Mouse (Mus musculus) R1 (cell line): Measurements from ENCODE around the gene Dusp27.

Experiments
- DNase-seq: peaks from one replicate; pipeline ENCODE4 v3.0.0-alpha.2; 2018; ENCODE audit warnings: low read depth, low spot score

The Dusp27 gene

DNA sequence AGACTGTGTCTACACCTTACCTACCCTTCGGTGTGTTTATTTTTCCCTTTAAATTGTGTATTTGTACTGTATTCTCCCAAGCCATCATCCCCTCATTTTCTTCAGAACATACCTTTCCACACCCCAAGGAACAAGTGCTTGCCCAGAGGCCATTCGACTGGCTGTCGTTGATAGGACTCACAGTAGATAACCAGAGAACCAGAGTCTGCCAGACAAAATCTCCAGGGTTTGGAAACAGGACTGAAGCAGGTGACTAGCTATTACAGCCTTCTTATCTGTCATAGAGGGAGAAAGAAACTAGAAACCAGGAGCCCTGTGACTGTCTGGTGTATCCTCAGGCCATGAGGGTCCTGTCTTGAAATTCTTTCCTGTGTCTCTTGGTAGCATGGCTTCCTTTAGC, 22.9 kb downstream of the Dusp27 start:
- no peak for DNase-seq

DNA sequence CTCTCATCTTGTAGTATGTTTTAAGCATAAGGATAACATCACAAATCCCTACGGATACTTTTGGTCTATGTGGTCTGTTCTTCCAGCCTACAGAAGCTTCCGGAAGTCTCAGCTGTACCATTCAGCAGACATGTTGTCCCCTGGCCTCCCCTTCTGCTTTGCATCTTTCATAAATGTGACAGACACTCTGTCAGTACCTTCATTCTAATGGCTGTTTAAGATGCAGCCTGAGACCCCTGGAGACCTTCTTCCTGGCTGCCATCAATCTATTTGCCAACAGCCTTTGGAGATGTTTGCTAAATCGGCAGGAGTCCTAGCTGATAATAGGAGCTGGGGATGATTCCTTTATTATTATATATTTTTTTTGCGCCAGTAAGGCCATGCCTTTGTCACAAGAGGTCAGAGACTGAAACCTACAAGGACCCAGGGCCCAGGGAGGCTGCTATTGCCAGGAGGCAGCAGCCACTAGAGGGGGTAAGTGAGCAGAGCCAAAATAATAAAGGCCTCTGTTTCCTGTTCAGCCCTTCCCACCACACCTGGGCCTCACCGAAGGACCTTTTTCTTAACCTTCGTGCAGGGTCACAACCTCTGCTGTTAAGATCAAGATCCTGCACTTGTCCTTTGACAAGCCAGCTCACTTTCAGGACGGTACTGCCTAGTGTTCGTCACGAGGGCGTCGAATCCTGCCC, 24.7 kb downstream of the Dusp27 start:
- DNase-seq: peak; percentile 84

DNA sequence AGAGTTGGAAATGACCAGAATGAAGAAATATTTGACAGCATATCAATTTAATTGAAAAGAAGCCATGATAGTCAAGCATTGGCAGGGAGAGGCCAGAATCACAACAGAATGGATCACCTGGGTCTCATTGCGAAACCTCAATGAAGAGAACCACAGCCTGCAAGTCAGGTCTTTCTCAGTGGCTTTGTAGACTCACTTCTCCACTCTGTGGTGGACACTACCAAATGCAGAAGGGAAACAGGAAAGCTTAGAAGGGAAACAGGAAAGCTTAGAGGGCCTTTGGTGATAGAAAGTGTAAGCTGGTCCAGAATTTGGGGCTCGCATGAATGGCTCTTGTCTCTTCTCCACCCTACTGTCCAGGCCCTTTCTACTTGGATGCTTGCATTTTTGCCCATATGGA, 29.6 kb downstream of the Dusp27 start:
- DNase-seq: no peak

DNA sequence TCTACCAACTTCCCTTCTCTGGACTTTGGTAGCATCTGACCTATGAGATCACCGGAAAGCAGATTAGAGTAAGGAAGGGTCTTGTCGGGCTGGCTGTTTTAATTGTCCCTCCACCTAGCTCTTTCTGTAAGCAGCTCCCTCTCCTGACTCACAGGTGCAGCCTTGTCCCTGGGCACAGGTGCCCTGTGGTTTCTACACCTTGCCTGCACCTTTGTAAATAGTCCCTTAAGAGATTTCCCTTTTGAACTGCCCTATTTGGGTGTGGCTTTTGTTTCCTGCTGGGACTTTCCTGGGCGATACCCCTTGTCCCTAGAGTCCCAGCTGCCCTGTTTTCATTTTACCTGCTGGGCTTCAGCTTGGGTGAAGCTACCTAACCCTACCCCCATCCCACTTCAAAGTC, 33.3 kb downstream of the Dusp27 start:
- no peak for DNase-seq

DNA sequence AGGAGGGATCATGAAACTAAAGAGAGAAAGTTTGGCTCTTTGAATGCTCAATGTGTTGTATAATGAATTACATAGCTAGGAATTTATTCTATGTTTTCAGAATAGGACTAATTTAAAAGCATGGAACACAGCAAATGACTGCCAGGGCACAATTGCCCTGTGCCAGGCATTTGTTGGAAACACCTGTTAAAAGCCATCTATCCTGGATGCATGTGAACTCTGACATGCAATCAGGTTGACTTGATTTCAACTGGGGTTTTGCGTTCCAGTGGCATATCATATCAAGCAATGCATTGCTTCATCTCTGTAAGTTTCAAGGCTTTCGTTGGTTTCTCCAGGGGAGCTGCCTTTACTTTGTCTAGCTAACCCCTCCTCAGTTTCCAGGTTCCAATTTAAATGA, 37.4 kb downstream of the Dusp27 start:
- no peak for DNase-seq

DNA sequence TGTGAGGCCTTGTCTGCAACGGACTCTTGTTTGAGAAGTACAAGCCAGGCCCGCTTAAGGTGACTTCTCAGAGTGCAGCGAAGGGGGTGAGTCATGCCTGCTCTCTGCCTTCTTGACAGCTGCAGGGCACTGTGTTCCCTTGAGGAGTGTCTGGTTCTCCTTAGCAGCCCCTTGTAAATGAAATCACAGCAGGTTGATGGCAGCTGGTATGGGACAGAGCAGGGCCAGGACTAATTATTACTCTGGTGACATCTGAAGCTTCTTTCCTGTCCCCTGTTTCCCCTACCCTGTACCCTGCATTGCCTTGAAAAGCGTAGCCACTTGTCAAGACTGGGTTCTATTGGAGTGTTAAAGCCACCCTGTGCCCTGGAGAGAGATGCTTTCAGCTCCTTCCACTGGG, 38.0 kb downstream of the Dusp27 start:
- no peak for DNase-seq

DNA sequence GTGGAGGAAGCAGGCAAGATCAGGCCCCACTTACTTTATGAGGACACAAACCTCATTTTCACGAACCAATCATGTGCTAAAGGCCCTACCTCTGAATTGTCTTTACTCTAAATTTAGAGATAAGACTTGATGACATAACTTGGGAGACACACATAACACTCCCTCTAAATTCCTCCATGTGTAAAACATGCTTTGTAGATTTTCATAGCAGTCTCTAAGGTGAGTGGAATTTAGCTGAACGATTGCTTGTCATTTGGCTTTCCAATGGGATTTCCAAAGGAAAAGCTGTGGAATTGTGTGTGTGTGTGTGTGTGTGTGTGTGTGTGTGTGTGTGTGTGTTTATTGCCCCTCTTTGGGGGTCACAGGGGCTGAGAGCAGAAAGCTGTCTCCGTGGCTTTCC, 38.4 kb downstream of the Dusp27 start:
- DNase-seq: no peak

DNA sequence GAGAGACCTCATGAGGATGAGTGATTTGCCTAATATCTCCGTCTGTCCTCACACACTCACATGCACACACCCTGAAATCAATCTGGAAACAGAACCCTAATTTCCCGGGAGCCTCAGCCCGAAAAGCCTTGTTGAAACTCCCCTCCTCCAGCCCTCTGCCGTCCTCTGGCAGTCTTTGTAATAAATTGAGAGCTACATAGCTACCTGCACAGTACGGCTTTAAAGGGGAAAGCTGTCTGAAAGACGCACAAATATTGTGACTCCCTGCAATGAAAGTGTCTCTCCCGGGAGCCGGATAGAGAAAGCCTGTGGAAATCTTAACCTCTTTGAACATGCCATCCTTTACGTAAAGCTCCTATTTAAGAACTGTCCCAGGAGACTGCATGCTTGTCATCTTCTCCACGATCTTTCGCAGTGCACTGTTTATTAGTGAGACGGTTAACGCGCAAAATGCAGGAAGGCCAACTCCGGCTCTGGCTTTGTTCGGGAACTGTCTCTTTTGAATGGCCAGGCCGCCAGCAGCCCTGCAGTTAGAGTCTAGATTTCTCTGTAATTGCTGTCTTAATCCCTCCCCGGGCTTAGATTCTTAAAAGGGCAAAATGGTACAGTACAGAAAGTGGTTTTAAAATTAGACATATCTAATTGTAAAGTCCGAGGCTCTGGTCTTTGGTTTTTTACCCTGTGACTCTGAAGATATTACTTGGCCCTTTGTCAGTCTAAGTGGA, 39.1 kb downstream of the Dusp27 start:
- no peak for DNase-seq

DNA sequence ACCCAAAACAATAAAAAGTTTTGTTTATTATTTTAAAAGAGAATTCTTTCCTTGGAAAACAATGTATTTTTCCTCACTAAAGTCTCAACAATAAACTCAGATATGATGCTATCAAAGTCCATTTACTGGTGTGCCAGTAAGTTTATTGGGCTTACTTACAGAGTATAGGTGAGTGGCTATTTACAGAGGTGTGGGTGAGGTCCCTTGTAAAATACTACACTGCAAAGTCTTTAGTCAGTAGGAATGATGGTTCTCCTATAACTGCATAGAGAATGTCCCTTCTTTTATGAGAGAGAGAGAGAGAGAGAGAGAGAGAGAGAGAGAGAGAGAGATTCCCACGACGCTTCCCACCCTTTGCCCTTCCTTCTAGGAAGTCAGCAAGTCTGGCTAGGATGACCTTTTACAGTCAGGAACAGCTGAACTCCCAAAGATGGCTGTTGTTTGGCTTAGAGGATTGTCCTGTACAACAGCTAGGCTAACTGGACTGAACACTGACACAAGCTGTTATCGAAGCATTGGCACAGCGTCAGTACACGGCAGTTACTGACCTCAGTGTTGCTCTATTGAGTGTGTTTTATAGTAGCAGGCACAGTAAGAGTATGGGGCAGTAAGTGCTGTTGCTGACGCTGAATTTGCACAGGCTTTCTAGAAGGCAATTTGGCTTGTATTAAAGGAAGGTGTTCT, 50.5 kb downstream of the Dusp27 start:
- no peak for DNase-seq

DNA sequence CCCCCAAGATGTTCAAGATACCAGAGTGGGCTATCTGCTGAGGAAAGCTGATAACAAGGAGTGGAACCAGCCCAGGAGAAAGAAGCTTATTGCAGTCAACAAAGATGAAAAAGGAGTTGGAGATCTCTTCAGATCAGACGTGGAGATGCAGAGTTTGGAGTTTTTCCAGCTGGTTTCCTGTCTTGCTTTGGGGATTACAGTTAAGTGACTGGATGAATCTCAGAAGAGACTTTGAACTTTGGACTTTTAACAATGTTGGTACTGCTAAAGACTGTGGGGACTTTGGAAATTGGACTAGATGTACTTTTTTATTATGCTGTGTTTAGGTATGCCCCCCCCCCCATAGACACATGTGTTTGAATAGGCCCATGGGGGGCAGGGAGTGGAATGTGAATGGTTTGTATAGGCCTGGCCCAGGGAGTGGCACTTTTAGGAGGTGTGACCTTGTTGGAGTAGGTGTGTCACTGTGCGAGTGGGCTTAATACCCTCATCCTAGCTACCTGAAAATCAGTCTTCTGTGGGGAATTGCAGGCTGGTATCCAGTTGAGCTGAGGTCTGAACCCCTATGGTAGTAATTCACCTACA, 59.8 kb downstream of the Dusp27 start:
- DNase-seq: peak; percentile 74

DNA sequence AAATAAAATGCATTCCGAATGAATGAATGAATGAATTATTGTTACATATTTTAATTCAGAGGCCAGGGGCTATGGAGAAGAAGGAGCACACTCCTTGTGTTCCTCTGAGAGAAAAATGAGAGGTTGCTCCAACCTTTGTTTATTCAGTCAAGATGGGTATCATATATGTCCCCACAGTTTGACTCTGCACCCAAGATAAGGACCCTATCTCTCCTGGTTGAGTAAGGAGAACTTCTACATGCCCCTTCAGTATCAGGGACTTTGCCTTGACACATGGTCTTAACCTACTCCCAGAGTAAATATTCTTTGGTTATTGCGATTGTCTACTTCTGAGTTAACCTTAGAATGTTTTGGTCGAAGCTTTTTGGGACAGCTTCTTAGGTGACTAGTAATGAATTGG, 63.9 kb downstream of the Dusp27 start:
- no peak for DNase-seq

DNA sequence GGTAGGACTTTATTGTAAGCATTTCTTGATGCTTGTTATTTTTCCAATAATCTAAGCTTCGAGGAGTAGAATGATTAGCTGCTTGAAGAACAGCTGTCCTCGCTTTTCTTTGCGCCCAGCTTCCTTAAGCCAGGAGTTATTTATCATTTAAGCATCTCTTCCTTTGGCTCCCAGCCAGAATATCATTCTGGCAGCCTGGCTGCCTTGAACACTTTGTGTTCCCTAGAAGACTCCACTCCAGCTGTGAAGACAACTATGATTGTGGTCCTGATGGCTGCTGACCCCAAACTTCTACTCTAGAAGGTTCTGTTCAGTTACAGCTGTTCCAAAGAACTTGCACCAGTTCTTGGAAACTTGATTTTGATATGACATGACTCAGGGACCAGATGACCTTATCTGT, 66.2 kb downstream of the Dusp27 start:
- DNase-seq: no peak

DNA sequence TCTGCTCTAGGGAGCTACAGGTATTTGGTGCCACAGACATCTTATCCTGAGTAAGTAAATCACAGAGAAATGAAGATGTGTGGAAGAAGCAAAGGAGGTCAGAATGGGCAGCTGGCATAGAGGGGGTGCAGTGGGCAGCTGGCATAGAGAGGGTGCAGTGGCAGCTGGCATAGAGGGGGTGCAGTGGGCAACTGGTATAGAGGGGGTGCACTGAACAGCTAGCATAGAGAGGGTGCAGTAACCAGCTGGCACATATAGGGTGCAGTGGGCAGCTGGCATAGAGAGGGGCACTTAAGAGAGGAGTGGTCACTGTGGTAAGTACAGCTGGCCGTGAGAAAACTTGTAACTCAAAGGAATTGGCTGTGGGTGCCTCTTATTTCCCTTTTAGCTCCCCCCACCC, 67.3 kb downstream of the Dusp27 start:
- no peak for DNase-seq

DNA sequence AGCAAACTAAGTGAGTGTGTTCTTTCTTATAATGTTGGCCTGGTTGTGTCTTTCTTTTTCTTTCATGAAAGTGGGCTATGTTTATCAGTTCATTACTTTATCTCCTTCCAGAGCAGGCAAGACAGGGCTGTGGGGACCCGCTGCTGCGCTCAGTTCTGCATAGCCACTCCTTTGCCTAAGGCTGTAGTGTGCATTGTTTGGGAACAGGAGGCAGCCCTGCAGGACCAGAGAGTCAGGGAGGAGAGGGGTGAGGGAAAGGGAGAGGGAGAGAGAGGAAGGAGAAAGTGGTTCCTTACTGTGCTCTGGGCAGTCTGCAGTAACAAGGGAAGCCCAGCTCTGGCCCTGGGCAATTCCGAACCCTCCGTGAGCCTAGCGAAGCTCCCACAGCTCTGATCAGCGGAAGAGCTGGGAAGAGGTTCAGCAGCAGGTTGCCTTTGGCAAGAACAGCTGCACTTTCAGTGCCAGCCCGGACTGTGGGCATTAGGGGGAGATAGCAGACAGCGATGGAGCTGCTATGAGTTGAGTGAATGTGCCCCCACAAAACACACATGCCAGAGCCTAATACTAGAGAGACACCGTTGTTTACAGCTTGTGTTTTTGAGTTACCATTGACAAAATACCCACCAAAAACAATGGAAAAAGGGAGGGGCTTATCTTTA, 71.5 kb downstream of the Dusp27 start:
- DNase-seq: peak; percentile 68

DNA sequence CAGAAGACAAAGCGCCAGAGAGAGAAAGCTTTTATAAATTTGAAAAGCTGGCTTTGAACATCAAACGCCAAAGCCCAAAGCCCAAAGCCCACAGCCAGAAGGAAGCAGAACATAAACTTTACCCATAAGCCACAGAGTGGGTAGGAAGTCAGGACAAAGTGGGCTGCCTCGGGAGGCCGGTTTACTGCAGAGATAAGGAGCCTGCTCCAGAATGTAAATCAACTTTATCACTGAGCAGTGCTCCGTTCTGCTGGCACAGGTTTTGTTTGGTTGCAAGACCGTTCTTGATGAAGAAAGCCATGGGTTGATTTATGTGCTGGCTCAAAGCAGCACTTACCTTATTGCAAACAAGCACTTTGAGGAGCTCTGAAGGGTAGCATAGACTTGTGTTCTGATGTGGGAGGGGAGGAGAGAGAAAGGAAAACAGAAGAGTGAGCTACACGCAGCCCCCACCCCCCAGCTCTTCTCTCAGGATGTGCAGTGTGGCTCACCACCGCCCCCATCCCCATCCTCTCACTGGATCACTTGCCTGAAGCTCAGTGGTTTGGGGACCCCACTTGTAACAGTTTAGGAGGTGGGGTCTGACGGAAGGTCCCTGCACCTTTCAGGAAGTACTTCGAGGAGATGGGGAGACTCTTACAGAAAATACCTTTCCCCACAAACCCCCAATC, 74.3 kb downstream of the Dusp27 start:
- DNase-seq: no peak

DNA sequence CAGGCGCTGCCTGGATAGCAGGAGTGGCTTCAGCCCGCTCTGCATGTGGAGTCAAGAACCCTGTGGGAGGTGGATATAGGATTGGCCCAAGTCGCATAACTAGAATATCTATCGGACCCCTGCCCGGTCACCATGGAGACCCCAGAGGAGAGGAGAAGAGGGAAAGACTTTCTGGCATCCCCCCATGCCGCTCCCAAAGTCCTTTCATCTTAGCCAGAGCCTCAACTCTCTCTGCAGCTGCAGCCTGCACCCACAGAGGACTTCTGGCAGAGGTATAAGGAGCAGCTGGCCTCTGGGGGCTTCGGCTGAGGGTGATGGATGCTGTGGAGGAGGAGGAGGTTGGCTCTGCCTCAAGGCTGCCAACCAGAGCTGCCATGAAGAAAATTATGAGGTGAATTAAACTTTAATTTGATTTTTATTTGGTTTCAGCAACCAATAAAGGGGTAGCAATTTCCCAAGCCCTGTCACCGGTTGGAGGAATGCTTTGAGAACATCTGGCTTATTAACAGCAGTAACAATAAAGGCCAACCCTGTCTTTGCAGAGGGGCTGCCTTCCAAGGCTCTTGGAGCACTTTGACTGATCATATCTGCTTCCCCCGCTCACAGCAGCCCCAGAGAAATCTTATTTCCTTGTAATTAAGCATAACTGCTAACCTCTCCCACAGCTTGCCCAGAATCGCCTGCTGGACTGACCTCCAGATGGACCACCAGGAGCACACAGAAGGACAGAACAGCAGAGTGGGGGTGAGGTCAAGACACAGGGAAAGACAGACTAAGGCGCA, 78.5 kb downstream of the Dusp27 start:
- peak; percentile 96 for DNase-seq

DNA sequence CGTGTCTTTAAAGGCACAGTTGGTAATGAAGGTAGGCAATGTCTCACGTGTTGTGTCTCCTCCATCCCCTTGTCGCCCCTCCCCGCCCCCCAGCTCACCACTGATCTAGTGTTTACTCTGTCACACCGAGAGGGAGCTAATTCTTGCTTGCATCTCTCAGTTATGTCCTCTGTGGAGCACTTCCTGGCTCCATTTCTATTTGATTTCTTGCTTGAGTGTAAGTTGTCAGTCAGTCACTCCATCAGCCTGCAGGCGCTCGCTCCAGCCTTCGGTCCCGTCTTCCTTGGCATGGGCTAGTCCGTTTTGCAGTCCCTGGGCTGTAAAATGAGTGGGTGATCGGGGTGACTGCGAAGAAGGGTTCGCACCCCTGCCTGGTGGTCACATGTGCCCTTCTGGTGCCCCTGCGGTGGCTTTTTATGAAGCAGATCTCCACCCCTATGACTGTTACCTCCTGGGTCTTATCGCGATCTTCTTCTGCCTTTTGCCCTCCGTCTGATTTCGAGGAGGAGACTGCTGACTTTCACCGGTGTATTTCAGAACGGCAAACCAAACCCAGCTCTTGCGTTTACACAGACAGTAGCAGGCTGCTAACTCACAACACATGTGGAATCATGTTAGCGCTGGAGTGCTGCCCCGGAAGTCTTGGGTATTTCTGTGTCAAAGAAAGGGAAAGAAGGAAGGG, 79.4 kb downstream of the Dusp27 start:
- peak; percentile 57 for DNase-seq
